Mouse (Mus musculus) kidney, embryonic 14.5 days (tissue): ENCODE data around the gene Pts. TPM values are rescaled to one million over a fixed set of nuclear protein-coding genes. Genes with fewer than 3 reads are reported as not detected.

Source experiments
- ATAC-seq: fragments of 200-750 bp; cut with Nextera tagmentation; 2 replicates; pipeline ENCODE4 v1.8.0; 2017; ENCODE audit warnings: moderate number of reproducible peaks, mild to moderate bottlenecking, moderate TSS enrichment, moderate library complexity; ENCODE audit not compliant: low FRiP score, low TSS enrichment
- H3K27ac ChIP-seq: fragments of 300-500 bp; sonication (generic); 2 replicates; pipeline ENCODE4 v1.5.1; 2014; ENCODE audit warnings: low read depth, mild to moderate bottlenecking, low read length, moderate library complexity, mixed read lengths
- H3K27me3 ChIP-seq: fragments of 300-500 bp; sonication (generic); 2 replicates; pipeline ENCODE4 v1.6.1; 2014; ENCODE audit warnings: mild to moderate bottlenecking, low read length; ENCODE audit not compliant: control insufficient read depth, insufficient read depth
- H3K36me3 ChIP-seq: fragments of 300-500 bp; sonication (generic); 2 replicates; pipeline ENCODE4 v1.6.1; 2014; ENCODE audit warnings: low read length, mixed read lengths; ENCODE audit not compliant: control insufficient read depth, insufficient read depth
- H3K4me1 ChIP-seq: fragments of 300-500 bp; sonication (generic); 2 replicates; pipeline ENCODE4 v1.6.1; 2014; ENCODE audit warnings: low read length, mixed read lengths; ENCODE audit not compliant: control insufficient read depth, insufficient read depth
- H3K4me2 ChIP-seq: fragments of 300-500 bp; sonication (generic); replicated peaks from 2 replicates; pipeline ENCODE4 v1.6.1; 2014; ENCODE audit warnings: low read depth, mild to moderate bottlenecking, low read length
- H3K4me3 ChIP-seq: fragments of 300-500 bp; sonication (generic); 2 replicates; pipeline ENCODE4 v1.5.1; 2014; ENCODE audit warnings: mild to moderate bottlenecking, low read length
- H3K9ac ChIP-seq: fragments of 300-500 bp; sonication (generic); 2 replicates; pipeline ENCODE4 v1.6.1; 2014; ENCODE audit warnings: low read depth, mild to moderate bottlenecking, low read length, moderate library complexity
- H3K9me3 ChIP-seq: fragments of 300-500 bp; sonication (generic); 2 replicates; pipeline ENCODE4 v1.6.1; 2016; ENCODE audit warnings: low read length; ENCODE audit not compliant: control insufficient read depth
- WGBS: fragments of 180-500 bp; shearing (Covaris S2); extraction: QIAGEN DNeasy Blood & Tissue Kit; methylation state at CpG from one replicate; pipeline ENCODE4 v1.1.7; 2014; 5-methylcytosine and 5-hydroxymethylcytosine counted together
- polyA plus RNA-seq: library from polyadenylated mRNA; unstranded; fragments of >200 nt; fragmentation: Nextera tagmentation; extraction: Ambion mirVana; gene quantifications from 2 replicates; pipeline ENCODE4 v1.2.1, GENCODE M21; 2014

Gene Pts
- polyA plus RNA-seq, 1 experiment from 2014 or later, result 85.3 TPM

- Histone ChIP-seq H3K36me3 (no peaks in the 10 kb centered on the region; the same call in 1 of the 2 replicates), H3K4me2 (no peak overlapping the region), H3K9ac (no peak overlapping the region), H3K4me1 (no peaks in the 10 kb centered on the region), H3K9me3 (no peaks in the 10 kb centered on the region), H3K27ac (no peak overlapping the region), H3K27me3 (no peaks in the 10 kb centered on the region), H3K4me3 (no peak overlapping the region)
- ATAC-seq, result no peak
- WGBS, result 61% methylated on average over 2 of the region's 2 CpGs
These were observed 7.0 kb downstream of the Pts start for GRCm38 (mm10) chr9:50521562-50521961.

DNA sequence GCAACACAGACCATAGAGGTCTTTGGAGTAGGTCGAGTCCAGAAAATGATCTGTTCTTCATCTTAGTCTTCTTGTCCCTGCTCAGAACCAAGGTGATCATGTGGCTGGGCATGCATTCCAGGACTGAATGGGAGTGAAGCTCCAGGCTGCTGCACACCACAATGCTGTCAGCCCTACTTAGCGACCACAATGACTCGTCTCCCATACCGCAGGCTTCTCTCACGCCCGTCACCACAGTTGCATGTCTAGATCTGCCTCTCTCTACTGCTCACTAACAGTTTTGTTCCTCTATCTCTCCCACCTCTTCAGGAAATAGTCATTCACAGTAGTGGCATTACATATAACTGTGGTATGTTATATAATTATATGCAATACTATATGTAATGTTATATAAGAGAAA is 7.8 kb downstream of the Pts start:
- H3K4me2 ChIP-seq, result no peak overlapping the region
- H3K27me3 ChIP-seq, result no peaks in the 10 kb centered on the region
- no peak for ATAC-seq
- WGBS, result 91% methylated on average over 6 of the region's 6 CpGs
- no peak overlapping the region for H3K27ac ChIP-seq
- H3K9ac ChIP-seq, result no peak overlapping the region
- H3K9me3 ChIP-seq, result no peaks in the 10 kb centered on the region
- no peaks in the 10 kb centered on the region; the same call in 1 of the 2 replicates for H3K36me3 ChIP-seq
- no peak overlapping the region for H3K4me3 ChIP-seq
- no peaks in the 10 kb centered on the region for H3K4me1 ChIP-seq

DNA sequence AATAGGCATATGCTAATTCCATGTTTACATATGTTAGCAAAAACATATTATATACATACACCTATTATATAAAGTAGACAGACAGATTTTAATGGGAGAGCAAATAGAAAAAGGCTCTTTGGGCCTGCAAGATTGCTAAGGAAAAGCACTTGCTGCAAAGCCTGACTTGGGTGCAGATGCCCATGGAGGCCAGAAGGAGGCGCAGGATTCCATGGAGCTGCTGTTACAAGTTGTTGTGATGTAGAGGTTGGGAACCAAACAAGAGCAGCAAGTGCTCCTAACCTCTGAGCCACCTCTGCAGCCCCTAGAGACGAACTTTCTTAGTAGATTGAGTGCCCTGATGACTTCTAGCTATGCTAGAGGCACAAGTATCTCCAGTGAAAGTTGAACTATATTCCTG is 9.7 kb downstream of the Pts start:
- Histone ChIP-seq H3K27ac (no peak overlapping the region), H3K36me3 (no peaks in the 10 kb centered on the region; the same call in 1 of the 2 replicates), H3K4me2 (no peak overlapping the region), H3K9me3 (no peaks in the 10 kb centered on the region), H3K4me3 (no peak overlapping the region), H3K9ac (no peak overlapping the region), H3K4me1 (no peaks in the 10 kb centered on the region), H3K27me3 (no peaks in the 10 kb centered on the region)
- ATAC-seq, result no peak
- WGBS, result 14% methylated on average over 2 of the region's 2 CpGs

DNA sequence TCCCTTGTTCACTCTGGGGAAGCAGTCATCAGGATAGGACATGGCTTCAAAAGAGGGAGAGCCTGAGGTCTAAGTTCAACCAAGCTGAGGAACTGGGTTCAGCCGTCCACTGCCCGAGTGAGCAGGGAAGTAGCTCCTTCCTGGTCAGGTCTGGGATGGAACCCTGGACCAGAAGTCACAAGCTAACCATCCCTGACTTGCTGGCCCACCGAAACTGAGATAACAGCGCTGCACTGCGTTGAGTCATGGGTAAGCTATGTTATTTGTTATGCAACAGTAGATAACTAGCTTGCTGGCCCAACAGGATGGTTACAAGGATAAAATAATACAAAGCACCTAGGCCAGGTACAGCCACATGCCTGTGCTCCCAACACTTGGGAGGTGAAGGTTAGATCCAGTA is 13.1 kb downstream of the Pts start:
- no peaks in the 10 kb centered on the region for H3K9me3 ChIP-seq
- WGBS, result 76% methylated on average over 5 of the region's 5 CpGs
- no peaks in the 10 kb centered on the region for H3K36me3 ChIP-seq
- H3K9ac ChIP-seq, result no peak overlapping the region
- H3K4me3 ChIP-seq, result no peak overlapping the region
- H3K4me1 ChIP-seq, result no peaks in the 10 kb centered on the region
- H3K27ac ChIP-seq, result no peak overlapping the region
- no peaks in the 10 kb centered on the region for H3K27me3 ChIP-seq
- no peak for ATAC-seq
- H3K4me2 ChIP-seq, result no peak overlapping the region

DNA sequence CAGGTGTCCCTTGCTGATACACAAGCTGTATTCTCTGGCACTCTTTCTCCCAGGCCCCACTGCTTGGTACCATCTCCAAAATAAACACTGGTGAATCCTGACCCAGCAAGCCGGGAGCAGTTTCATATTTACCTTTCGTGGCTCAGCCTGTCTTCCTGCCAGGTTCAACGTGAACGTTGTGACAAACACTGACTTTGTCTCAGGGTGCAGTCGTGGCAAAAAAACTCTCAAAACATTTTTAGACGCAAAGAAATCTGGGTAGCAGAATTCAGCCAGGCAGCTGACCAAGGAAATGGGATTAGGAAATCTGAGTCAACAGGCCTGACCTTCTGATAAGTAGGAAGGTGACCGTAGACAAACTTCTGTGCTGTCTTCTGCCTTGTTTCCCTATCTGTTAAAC is 21.0 kb downstream of the Pts start:
- H3K36me3 ChIP-seq, result no peaks in the 10 kb centered on the region
- H3K4me2 ChIP-seq, result no peak overlapping the region
- peaks cover 3% of the 10 kb centered on the region; the same call in 1 of the 2 replicates for H3K4me1 ChIP-seq
- no peak overlapping the region for H3K9ac ChIP-seq
- H3K27me3 ChIP-seq, result no peaks in the 10 kb centered on the region
- no peak overlapping the region for H3K4me3 ChIP-seq
- no peak for ATAC-seq
- no peaks in the 10 kb centered on the region for H3K9me3 ChIP-seq
- WGBS, result 74% methylated on average over 7 of the region's 7 CpGs
- H3K27ac ChIP-seq, result no peak overlapping the region

- no peak for ATAC-seq
- 52% methylated on average over 6 of the region's 6 CpGs for WGBS
- H3K27ac ChIP-seq, result no peak overlapping the region
These were observed 23.1 kb downstream of the Pts start for GRCm38 (mm10) chr9:50505405-50505804.

GRCm38 (mm10) chr9:50502949-50503348 is 25.6 kb downstream of the Pts start:
- 86% methylated on average over 3 of the region's 3 CpGs for WGBS
- ATAC-seq, result no peak

More at GRCm38 (mm10) chr9:50505405-50505804, 23.1 kb downstream of the Pts start:
- no peaks in the 10 kb centered on the region for H3K27me3 ChIP-seq
- H3K9ac ChIP-seq, result no peak overlapping the region
- H3K36me3 ChIP-seq, result no peaks in the 10 kb centered on the region
- H3K4me2 ChIP-seq, result no peak overlapping the region
- H3K4me1 ChIP-seq, result peaks cover 3% of the 10 kb centered on the region; the same call in 1 of the 2 replicates
- no peaks in the 10 kb centered on the region for H3K9me3 ChIP-seq
- H3K4me3 ChIP-seq, result no peak overlapping the region

GRCm38 (mm10) chr9:50500974-50501501 is 27.5 kb downstream of the Pts start:
- no peak overlapping the region for H3K27ac ChIP-seq
- peak overlapping the region; percentile 13; the same call in 1 of the 2 replicates for H3K9ac ChIP-seq
- peaks cover 3% of the 10 kb centered on the region; the same call in 1 of the 2 replicates for H3K4me1 ChIP-seq
- no peaks in the 10 kb centered on the region for H3K9me3 ChIP-seq
- H3K4me3 ChIP-seq, result peak overlapping the region; percentile 12; the same call in 1 of the 2 replicates
- WGBS, result 31% methylated on average over 14 of the region's 14 CpGs
- peak; percentile 79; the same call in 1 of the 2 replicates for ATAC-seq
- H3K36me3 ChIP-seq, result no peaks in the 10 kb centered on the region
- H3K4me2 ChIP-seq, result peak overlapping the region; percentile 29
- H3K27me3 ChIP-seq, result no peaks in the 10 kb centered on the region

More at GRCm38 (mm10) chr9:50502949-50503348, 25.6 kb downstream of the Pts start:
- no peak overlapping the region for H3K4me3 ChIP-seq
- no peaks in the 10 kb centered on the region for H3K27me3 ChIP-seq
- no peak overlapping the region for H3K27ac ChIP-seq
- H3K9ac ChIP-seq, result no peak overlapping the region
- H3K9me3 ChIP-seq, result no peaks in the 10 kb centered on the region
- no peak overlapping the region for H3K4me2 ChIP-seq
- H3K36me3 ChIP-seq, result no peaks in the 10 kb centered on the region
- H3K4me1 ChIP-seq, result peaks cover 3% of the 10 kb centered on the region; the same call in 1 of the 2 replicates

GRCm38 (mm10) chr9:50500467-50500973 is 28.0 kb downstream of the Pts start:
- Histone ChIP-seq H3K4me1 (peaks cover 1% of the 10 kb centered on the region; the same call in 1 of the 2 replicates), H3K27ac (no peak overlapping the region), H3K27me3 (no peaks in the 10 kb centered on the region), H3K9ac (peak overlapping the region; percentile 13; the same call in 1 of the 2 replicates), H3K9me3 (no peaks in the 10 kb centered on the region), H3K36me3 (no peaks in the 10 kb centered on the region), H3K4me2 (peak overlapping the region; percentile 29), H3K4me3 (peak overlapping the region; percentile 12; the same call in 1 of the 2 replicates)
- no peak for ATAC-seq
- WGBS, result 72% methylated on average over 15 of the region's 15 CpGs
